Mouse (Mus musculus): ENCODE measurements around the gene Cplx3.

DNA sequence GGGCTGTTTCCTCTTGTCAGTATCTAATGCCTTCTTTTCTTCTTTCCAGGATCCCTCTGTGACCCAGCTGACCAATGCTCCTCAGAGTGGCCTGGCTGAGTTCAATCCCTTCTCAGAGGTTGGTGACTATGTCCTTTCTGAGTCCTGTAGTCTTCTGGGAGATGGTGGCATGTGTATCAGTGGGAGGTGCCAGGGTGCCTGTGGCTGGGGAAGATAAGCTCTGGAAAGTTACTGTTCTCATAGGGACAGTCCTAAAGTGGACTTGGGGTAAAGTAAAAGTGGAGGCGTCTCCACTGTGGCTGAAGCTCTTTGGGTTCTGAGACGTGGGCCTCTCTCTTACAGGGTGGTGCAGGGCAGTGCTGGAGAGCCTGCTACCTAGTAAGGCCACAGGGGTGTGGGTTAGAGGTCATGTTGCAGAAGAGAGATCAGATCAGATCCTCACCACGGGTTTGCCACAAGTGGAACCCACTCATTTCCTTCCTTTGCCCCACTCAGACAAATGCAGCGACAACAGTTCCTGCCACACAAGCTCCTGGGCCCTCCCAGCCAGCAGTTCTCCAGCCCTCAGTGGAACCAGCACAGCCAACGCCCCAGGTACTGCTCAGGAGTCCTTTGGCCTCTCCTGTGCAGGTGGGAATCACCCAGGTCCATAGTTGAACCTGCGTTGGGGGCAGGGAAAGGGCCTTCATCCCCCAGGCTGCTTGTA is 28.8 kb downstream of the Cplx3 start:
- TF ChIP-seq MAX (IDR thresholded peaks at IDR 0.05; ENCODE audit: low read length) (no peak), RAD21 (IDR thresholded peaks at IDR 0.05; ENCODE audit: low read depth, low read length) (no peak), ZMIZ1 (IDR thresholded peaks at IDR 0.05; ENCODE audit: low read depth, low read length) (no peak)
